Mouse (Mus musculus) 3T3-L1 (cell line): ENCODE measurements around the gene Gm14151.
A peak's percentile ranks its signal among the peaks of the same experiment; 100 is the strongest.
"Not testable (repeated sequence)": the region's sequence is repeated elsewhere in the genome, so short reads cannot be mapped to it uniquely, and the experiment has no call there.

Source experiments
- DNase-seq: peaks from one replicate; pipeline ENCODE4 v3.0.0-alpha.2; 2015; ENCODE audit warnings: low read depth, low spot score

Gene Gm14151

GRCm38 (mm10) chr2:151092250-151092649, at the start of gene Gm14151:
Gm14151 (minus strand) TSS chr2:151092350.
- DNase-seq: not testable (repeated sequence)

GRCm38 (mm10) chr2:151097945-151098344, 5.8 kb upstream of the Gm14151 start, which contains the start of gene Gm14147:
Gm14147 (plus strand) TSS chr2:151098245.
- not testable (repeated sequence) for DNase-seq

DNA sequence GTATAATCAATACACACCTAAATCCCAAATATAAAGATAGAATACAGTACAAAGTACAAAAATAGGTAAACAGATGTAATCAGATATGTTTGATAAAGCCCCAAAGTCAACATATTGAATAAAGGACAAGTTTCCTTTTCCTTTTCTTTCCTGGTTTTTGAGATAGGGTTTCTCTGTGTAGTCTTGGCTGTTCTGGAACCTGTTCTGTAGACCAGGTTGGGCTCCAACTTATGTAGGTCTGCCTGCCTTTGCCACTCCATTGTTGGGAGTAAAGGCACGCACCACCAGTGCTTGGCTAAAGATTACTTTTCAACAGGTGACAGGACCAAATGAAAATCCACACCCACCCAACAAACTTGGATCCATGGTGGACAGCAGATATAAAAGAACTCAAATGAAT, 35.5 kb downstream of the Gm14151 start:
- DNase-seq: no peak

GRCm38 (mm10) chr2:151040411-151040810, 51.7 kb downstream of the Gm14151 start:
- DNase-seq: peak; percentile 13

DNA sequence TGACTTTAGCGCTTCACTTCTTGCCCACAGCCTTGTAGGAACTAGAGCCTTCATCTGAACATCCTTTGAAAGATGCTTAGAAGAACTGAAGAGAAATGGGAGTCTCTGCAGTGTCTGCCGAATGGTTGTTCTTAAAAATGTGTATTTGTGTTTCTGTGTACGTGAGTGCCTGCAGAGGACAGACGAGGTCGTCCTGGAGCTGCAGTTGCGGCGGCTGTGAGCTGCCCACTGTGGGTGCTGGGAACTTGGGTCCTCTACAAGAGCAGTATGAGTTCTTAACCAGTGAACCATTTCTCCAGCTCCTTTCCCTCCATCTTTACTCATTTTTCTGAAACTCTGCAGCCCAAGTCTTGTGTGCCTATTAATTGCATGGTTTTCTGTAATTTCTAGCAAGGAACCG, 52.4 kb downstream of the Gm14151 start:
- DNase-seq: no peak

DNA sequence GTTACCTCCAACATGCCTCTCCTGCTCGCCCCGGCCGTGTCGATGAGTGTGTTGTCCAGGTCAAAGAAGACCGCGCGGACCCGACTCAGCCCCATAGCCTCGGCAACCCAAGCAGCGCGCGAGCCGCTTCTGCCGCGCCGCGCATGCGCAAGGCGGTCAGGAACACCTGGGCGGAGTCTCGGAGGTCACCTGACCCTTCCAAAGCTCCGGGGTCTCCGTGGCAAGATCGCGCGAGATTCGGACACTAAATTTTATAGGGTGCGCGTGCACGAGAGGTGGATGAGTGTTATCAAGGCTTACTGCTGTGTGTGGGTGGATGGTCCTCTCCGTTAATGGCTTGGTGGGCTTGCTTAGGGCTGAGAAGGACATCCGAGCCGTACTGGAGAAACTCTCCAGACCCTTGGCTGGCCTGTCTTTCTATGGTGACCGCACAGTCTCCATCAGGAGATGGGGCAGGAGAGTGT, 52.9 kb downstream of the Gm14151 start, which contains the start of the genes Ninl and Nanp:
Gene Ninl (minus strand): TSS at position 151 of the 464 bp plus-strand sequence.
Gene Nanp (minus strand): TSS at position 167 of the 464 bp plus-strand sequence.
- DNase-seq: peak; percentile 97

DNA sequence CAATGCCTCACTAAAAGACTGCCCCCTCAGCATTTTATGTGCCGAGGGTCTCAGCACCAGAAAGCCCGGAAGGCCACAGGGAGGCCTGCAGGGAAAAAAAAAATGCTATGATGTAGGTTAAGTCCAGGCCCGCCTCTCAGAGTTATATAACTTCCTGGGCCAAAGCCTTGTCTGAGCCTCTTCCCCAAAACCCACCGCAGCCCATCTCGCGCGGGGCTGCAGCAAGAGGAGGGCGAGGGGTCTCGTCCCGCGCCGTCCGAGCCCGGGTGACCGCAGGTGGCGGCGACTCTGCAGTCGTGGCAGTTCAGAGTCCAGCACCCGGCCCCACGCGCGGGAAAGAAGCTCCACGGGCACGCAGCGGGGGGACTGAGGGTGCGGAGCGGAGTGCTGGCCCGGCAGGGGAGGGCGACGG, 53.3 kb downstream of the Gm14151 start:
- peak; percentile 47 for DNase-seq

DNA sequence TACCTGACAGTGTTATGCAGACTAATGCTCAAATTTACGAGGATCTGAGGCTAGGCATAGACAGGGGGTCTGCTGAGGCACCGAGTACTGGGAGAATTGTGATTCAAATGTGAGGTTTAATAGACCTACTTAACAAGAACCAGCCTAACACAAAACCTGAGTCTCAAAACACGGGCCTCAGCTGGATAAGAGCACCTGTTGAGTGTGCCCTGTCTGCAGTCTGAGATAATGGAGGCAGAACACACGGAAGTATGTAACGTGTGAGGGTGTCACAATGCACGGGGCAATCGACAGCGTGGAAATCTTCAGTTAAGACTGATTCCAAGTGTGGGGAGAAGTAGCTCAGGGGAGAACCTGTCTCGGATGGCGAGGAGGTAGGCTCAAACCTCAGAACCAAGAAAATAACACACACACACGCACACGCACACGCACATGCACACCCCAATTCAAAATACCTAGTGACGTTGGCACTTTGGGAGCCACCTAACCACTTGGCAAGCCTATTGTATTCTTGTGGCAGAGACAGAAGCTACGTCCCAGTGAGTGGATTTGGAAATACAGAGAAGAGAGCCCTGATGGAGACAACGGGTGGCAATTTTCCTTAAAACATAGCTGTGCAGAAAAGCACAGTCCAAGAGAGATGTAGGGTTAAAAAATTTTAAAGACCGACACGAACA, 54.1 kb downstream of the Gm14151 start:
- DNase-seq: no peak

DNA sequence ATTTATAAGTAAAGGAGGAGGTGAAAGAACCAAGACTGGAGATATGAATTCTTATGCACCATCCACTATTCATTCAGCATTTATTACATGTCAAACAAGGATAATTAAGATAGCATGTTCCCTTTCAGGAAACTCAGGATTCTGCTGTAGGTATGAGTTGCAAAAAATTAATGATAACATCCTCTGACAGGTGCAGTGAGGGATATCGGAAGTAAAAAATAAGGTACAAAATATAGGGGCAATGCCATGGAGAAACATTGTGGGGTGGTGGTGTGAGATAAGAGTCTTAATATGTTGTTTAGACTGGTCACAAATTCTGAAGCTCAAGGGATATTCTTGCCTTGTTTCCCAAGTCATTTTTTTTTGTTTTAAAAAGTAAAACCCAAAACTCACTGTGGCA, 54.9 kb downstream of the Gm14151 start:
- DNase-seq: no peak
